Mouse (Mus musculus): ENCODE results near the gene Lrfn5.
A peak's percentile ranks its signal among the peaks of the same experiment; 100 is the strongest.

Gene Lrfn5

GRCm38 (mm10) chr12:61522829-61523370 lies at the start of gene Lrfn5:
Gene Lrfn5, plus strand, starts transcription at chr12:61523150.
- DNase-seq (ENCODE audit: low read depth, low spot score): peak; percentile 85

- peak; percentile 37 for DNase-seq (ENCODE audit: low read depth, low spot score)
Measured at GRCm38 (mm10) chr12:61521501-61522147, 1.3 kb upstream of the Lrfn5 start.

DNA sequence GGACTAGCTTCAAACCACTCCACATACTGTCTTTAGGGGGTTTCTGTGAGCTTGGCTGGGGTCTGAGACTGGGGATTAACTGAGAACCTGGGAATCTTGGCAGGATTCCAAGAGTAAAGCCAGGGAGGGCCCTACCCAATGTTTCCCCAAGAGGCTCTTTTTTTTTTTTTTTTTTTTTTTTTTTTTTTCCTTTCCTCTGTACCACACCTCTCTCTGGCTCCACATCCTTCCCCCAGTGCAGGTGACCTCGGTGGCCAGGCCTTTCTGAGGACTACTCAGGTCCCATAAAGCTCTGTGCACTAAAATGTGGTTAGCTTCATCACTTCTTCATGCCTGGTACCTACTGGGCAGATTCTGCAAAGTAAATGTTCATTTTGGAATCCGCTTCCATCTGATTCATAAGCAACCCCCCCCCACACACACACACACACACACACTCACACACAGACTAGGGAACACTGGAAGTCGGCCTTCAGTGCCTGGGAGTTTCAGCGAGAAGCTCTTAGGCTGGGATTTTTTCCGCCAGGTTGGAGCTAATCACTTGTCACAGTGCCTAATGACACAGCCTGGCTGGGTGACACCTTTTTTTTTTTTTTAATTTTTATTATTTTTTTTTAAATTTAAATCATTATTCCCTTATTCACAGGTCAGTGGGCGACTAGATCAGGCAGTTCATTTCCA lies 662 bp upstream of the Lrfn5 start:
- DNase-seq (ENCODE audit: low read depth, low spot score): peak; percentile 20

- DNase-seq (ENCODE audit: low read depth, low spot score): no peak
Measured at GRCm38 (mm10) chr12:61523631-61524182, 757 bp downstream of the Lrfn5 start.

DNA sequence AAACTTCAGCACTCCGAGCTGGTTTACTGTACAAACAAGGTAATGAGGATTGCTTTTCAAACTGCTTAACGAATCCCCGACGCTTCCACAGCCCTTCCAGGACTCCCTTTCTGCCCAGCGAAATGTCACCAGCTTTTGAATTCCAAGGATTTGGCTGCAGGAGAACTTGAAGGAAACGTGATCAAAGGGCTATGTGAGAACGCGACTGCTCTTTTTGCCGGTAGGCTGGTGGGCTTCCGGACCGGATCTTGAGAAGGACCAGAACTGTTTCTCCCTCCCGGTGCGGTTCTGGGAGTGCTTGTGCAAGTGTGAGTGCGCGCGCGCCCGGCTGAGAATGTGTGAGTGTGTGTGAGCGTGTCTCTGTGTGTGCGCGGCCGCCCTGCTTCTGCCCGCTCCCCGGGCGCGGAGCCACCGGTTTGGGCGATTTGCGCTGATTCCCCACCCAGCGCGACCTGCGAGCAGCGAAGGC lies 1.3 kb downstream of the Lrfn5 start:
- peak; percentile 45 for DNase-seq (ENCODE audit: low read depth, low spot score)

DNA sequence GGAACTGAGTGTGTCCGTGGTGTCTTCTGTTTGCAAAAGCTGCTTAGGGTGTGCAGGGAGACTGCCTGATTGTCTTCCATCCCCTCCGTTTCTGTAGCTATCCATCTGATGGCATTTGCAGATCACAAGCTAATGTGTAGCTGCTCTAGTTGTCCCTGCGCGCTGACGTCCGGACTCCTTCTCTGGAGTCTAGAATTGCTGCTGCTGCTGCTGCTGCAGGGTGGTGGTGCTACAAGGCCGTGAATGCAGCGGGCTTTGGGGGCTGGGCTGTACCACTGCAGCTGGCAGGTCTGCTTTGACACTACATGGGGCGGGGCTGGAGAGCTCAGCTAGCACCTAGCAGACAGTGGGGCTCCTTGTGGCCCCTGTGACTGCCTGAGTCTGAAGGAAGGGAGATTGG lies 3.2 kb downstream of the Lrfn5 start:
- DNase-seq (ENCODE audit: low read depth, low spot score): peak; percentile 55

- no peak for DNase-seq (ENCODE audit: low read depth, low spot score)
Measured at GRCm38 (mm10) chr12:61579949-61580348, 57.0 kb downstream of the Lrfn5 start.

- no peak for DNase-seq (ENCODE audit: low read depth, low spot score)
Measured at GRCm38 (mm10) chr12:61600305-61600704, 77.4 kb downstream of the Lrfn5 start.

- no peak for DNase-seq (ENCODE audit: low read depth, low spot score)
Measured at GRCm38 (mm10) chr12:61607871-61608270, 84.9 kb downstream of the Lrfn5 start.

DNA sequence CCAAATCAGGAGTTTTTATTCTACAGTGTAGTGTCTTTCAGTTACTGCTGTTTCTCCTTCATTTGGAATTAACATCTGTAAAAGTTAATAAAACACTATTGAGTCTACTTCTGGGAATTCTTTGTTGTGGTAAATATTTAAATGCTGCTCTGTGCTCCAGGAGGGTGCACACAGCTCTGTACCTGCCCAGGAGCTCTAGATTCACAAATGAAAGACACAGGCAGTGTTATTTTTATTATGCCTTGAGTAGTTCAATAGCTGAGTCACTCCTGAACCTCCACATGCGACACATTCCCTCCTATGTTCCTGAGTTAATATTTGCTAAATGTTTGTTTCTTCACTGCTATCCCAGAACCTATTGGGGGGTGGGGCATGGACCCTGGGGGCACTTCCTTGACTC lies 87.1 kb downstream of the Lrfn5 start:
- DNase-seq (ENCODE audit: low read depth, low spot score): peak; percentile 61

- no peak for DNase-seq (ENCODE audit: low read depth, low spot score)
Measured at GRCm38 (mm10) chr12:61624532-61624931, 101.6 kb downstream of the Lrfn5 start.

DNA sequence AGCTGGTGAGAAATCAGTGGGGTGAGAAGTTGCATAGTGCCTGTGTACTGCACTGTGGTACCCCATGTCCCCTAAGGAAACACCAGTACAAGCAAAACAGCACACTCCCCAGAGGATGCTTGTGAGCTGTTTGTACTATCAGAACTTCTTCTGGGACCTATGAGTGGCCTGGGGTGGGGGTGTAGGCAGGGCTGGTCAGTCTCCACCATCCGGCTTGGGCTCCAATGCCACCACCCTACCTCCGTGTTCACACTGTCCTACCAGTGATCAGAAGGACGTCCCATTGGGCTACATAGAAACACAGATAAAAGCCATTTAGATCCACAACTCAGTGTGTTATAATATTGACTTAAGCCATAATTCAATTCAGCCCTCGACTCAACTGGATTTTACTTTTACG lies 131.4 kb downstream of the Lrfn5 start:
- DNase-seq (ENCODE audit: low read depth, low spot score): no peak

DNA sequence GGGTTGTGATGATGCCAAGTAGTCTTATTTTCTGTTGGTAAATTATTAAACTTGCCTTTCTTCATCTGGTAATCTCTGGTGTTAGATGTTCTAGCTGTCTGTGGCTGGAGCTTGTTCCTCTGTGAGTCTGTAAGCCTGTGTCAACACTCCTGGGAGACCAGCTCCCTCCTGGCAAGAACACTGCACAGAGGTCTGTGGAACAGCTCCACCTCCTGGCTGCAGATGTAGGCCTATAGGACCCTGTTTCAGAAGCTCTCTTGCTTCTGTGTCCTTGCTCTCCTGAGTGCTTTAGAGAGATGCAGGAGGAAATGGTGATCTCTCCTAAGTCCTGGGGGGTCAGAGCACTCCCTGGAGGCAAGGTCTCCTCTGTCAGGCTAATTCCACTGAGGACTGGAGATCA lies 200.2 kb downstream of the Lrfn5 start:
- peak; percentile 53 for DNase-seq (ENCODE audit: low read depth, low spot score)

DNA sequence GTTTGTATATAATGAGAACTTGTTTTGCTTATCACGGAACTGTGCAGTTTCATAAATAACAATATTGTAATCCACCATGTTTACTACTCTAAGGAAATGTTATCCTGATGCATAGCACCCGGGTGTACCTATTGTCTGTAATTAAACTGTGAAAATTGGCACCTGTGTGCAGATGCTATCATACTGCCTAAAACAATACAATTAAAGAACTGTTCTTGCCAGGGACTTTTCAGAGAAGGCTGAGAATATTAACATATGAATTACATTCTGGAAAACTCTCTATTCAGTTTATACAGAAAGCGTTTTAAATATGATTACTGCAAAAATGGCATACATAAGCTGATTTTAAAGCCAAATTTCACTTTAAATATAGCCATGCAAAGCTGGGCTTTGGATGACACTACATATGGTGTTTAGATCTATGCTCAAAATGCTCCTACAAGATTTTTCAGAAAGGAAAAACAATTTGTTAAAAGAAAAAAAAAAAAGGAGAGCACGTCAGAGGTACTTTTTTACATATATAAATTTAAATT lies 284.2 kb downstream of the Lrfn5 start:
- DNase-seq (ENCODE audit: low read depth, low spot score): no peak

DNA sequence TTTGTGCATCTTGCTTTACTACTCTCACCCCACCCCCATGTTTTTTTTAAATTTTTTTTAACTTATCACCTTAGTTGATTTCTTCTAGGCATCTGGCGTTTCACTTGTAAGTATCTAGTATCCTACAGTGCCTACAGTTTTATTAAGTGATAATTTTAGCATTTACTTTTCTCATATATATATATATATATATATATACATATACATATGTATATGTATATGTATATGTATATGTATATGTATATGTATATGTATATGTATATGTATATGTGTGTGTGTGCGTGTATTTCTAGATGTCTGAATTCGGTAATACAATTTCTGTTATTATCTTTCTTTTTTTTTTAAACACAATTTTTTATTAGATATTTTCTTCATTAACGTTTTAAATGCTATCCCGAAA lies 300.7 kb downstream of the Lrfn5 start:
- DNase-seq (ENCODE audit: low read depth, low spot score): no peak

DNA sequence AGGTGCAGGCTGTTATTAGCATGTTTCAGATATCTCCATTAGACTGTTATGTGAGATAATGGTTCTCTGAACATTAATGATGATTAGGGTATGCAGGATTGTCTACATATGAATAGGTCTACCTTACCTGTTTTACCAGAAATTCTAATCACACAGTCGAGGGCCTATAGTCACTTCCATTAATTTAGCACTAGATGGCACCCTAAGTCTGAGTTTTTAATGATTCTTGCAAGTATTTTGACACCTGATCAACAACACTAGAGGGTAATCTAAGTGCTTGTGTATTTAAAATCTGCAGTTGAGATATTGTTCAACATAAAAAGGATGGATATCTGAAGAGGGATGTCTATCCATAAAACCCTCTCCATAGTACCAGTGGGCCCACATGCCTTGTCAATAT lies 303.4 kb downstream of the Lrfn5 start:
- peak; percentile 27 for DNase-seq (ENCODE audit: low read depth, low spot score)

DNA sequence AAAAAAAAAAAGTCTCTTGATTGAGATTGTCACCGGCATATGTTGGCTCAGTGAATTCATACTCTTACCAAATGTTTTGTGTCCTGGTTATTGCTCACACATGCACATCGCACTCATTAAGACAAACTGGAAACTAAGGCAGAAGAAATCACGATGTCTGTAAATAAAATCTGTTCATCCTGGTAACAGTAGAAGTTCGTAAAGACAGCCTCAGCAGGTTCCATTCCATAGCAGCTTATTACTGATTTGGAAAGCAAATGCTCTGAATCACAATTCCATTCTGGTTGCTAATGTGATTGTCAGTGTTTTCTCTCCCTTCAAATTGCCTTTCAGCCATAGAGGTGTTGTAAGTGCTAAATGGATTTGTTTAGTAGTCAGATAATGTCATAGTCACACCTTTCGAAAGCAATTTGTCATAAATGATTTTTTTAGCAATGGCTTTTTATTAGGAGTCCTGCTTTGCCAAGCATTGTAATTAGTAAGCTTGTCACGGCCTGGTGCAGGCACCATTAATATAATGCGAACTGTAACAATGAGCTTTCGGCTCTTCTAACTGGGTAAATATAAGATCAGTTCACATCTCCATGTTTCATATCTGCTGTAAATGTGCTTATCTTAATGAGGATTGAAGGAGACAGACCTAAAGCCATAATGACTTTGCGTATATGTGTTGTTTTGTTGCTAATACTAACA lies 319.8 kb downstream of the Lrfn5 start:
- DNase-seq (ENCODE audit: low read depth, low spot score): no peak

- no peak for DNase-seq (ENCODE audit: low read depth, low spot score)
Measured at GRCm38 (mm10) chr12:61854183-61854582, 331.2 kb downstream of the Lrfn5 start.

All from ZHBTc4 (cell line).